ENCODE assay signal across 21 mouse cellular contexts in genomic region chr11:100055686-100056655, GRCm38 (mm10). TPM values are rescaled to one million over a fixed set of nuclear protein-coding genes. Genes with fewer than 3 reads are reported as not detected.
A peak's percentile ranks its signal among the peaks of the same experiment; 100 is the strongest.
DNase-seq lines count a peak whose midpoint lies in the region; ATAC-seq and TF ChIP-seq lines count a peak whose summit lies in the region.
"Had no signal": no experiment of that assay in that cellular context is flagged by ENCODE, and none has a peak within 500 bp of the region (broad histone marks: within the 10 kb centered on the region; RNA-seq: fewer than 3 reads in every experiment).

No protein-coding gene starts in this region.

- WGBS in stomach, embryonic 15.5 days: 58% methylated on average over 9 of the region's 9 CpGs

- H3K4me3 ChIP-seq in CH12.LX (replicated peaks in 1 of 3; ENCODE audit: low read depth in 2 of 3, low read length in 2 of 3, poor library complexity in 1 of 3): no peak overlapping the region
- no peak overlapping the region for H3K4me3 ChIP-seq in stomach, embryonic 15.5 days (replicated peaks)
- H3K4me3 ChIP-seq: embryonic facial prominence, embryonic 13.5 days; hindbrain, embryonic 12.5 days; liver, embryonic 13.5 days; neural tube, embryonic 12.5 days had no signal

- dilution Hi-C loops in CH12.LX (cut with MboI; ENCODE audit: extremely low pct_ligation_motif_present, extremely low pct_unique_long_range_greater_than_20kb, low sequenced_read_pairs): no loop called here

- no peak for TF ChIP-seq CTCF in CH12.LX (conservative IDR thresholded peaks at IDR 0.05 in 1 of 2, IDR thresholded peaks at IDR 0.05 in 1 of 2; ENCODE audit: low read depth in 2 of 2, low read length in 2 of 2)

- in situ Hi-C loops in CH12.LX (cut with MboI; ENCODE audit: low pct_ligation_motif_present, low pct_unique_long_range_greater_than_20kb, low sequenced_read_pairs): no loop called here

- no peaks in the 10 kb centered on the region for H3K9me3 ChIP-seq in CH12.LX (replicated peaks; ENCODE audit: low read length)
- no peaks in the 10 kb centered on the region for H3K9me3 ChIP-seq in stomach, embryonic 15.5 days
- H3K9me3 ChIP-seq: embryonic facial prominence, embryonic 13.5 days; hindbrain, embryonic 12.5 days; liver, embryonic 13.5 days; neural tube, embryonic 12.5 days had no signal

- no peak for TF ChIP-seq POLR2A in CH12.LX (IDR thresholded peaks at IDR 0.05; ENCODE audit: low read depth, low read length)

- no peak overlapping the region for H3K27ac ChIP-seq in CH12.LX (ENCODE audit: insufficient read depth, low read depth)
- H3K27ac ChIP-seq in stomach, embryonic 15.5 days: peak overlapping the region; percentile 59; the same call in 1 of the 2 replicates
- H3K27ac ChIP-seq: embryonic facial prominence, embryonic 13.5 days; hindbrain, embryonic 12.5 days; liver, embryonic 13.5 days; neural tube, embryonic 12.5 days had no signal

- no peak; the same call in 1 of the 2 replicates for ATAC-seq in stomach, embryonic 15.5 days (ENCODE audit: insufficient read depth, low FRiP score, low read depth)
- ATAC-seq in inflammation-experienced regulatory T-cells, adult 6 months: no peak
- ATAC-seq: forebrain, embryonic 14.5 days; midbrain, embryonic 16.5 days had no signal

- peaks cover 87% of the 10 kb centered on the region for H3K27me3 ChIP-seq in CH12.LX (replicated peaks)
- H3K27me3 ChIP-seq in stomach, embryonic 15.5 days (replicated peaks): no peaks in the 10 kb centered on the region
- H3K27me3 ChIP-seq: embryonic facial prominence, embryonic 13.5 days; hindbrain, embryonic 12.5 days; liver, embryonic 13.5 days; neural tube, embryonic 12.5 days had no signal

- DNase-seq in lung, adult 18-20 months: peak; percentile 8 to 34
- no peak for DNase-seq in lung, postnatal 14 days
- DNase-seq in CH12.LX (ENCODE audit: extremely low read depth): peak; percentile 17
- DNase-seq in adrenal gland, postnatal 36 days: peak; percentile 1 to 26
- no peak for DNase-seq in layer of hippocampus, postnatal 25 days (ENCODE audit: extremely low spot score in 1 of 2, low spot score in 1 of 2)
- DNase-seq: cerebellum, adult 11 months; left cerebral cortex, postnatal 4 days; liver, embryonic 13.5 days; right cerebral cortex, postnatal 25 days had no signal

- no peak for TF ChIP-seq EP300 in CH12.LX (IDR thresholded peaks at IDR 0.05; ENCODE audit: low read length)

- H3K79me2 ChIP-seq in CH12.LX (replicated peaks; ENCODE audit: control insufficient read depth, extremely low read depth, insufficient read depth, poor library complexity, severe bottlenecking): no peaks in the 10 kb centered on the region

- H3K9ac ChIP-seq in CH12.LX (ENCODE audit: insufficient read depth, low read depth): no peak overlapping the region
- H3K9ac ChIP-seq in stomach, embryonic 15.5 days: no peak overlapping the region
- H3K9ac ChIP-seq: embryonic facial prominence, embryonic 13.5 days; hindbrain, embryonic 12.5 days; liver, embryonic 13.5 days; neural tube, embryonic 12.5 days had no signal

- no peak for TF ChIP-seq RAD21 in CH12.LX (IDR thresholded peaks at IDR 0.05; ENCODE audit: low read depth, low read length)

- no peaks in the 10 kb centered on the region for H3K36me3 ChIP-seq in CH12.LX (replicated peaks in 1 of 2; ENCODE audit: control insufficient read depth in 1 of 2, insufficient read depth in 1 of 2, low read length in 1 of 2)
- no peaks in the 10 kb centered on the region for H3K36me3 ChIP-seq in stomach, embryonic 15.5 days
- H3K36me3 ChIP-seq: embryonic facial prominence, embryonic 13.5 days; hindbrain, embryonic 12.5 days; liver, embryonic 13.5 days; neural tube, embryonic 12.5 days had no signal

- no peak overlapping the region for H3K4me2 ChIP-seq in CH12.LX (ENCODE audit: insufficient read depth, low read depth, poor library complexity, severe bottlenecking)
- H3K4me2 ChIP-seq in stomach, embryonic 15.5 days: no peak overlapping the region
- H3K4me2 ChIP-seq: embryonic facial prominence, embryonic 13.5 days; hindbrain, embryonic 12.5 days; liver, embryonic 13.5 days; neural tube, embryonic 12.5 days had no signal

- H3K4me1 ChIP-seq in CH12.LX (ENCODE audit: control insufficient read depth in 1 of 2, insufficient read depth in 2 of 2): no peaks in the 10 kb centered on the region
- H3K4me1 ChIP-seq in stomach, embryonic 15.5 days: no peaks in the 10 kb centered on the region
- H3K4me1 ChIP-seq: embryonic facial prominence, embryonic 13.5 days; hindbrain, embryonic 12.5 days; liver, embryonic 13.5 days; neural tube, embryonic 12.5 days had no signal

TF ChIP-seq in CH12.LX, 34 proteins besides CTCF, POLR2A, EP300 and RAD21:
- TF ChIP-seq MEF2A (IDR thresholded peaks at IDR 0.05; ENCODE audit: borderline replicate concordance, low read depth, low read length) (no peak), JUN (IDR thresholded peaks at IDR 0.05; ENCODE audit: insufficient read depth, low read depth, low read length) (no peak), MAZ (IDR thresholded peaks at IDR 0.05; ENCODE audit: low read depth, low read length) (no peak), HCFC1 (IDR thresholded peaks at IDR 0.05; ENCODE audit: low read depth, low read length) (no peak), TCF12 (IDR thresholded peaks at IDR 0.05; ENCODE audit: low read depth, low read length) (no peak), ELF1 (IDR thresholded peaks at IDR 0.05; ENCODE audit: low read depth, low read length) (no peak), ZKSCAN1 (IDR thresholded peaks at IDR 0.05; ENCODE audit: borderline replicate concordance, low read depth, low read length) (no peak), NRF1 (IDR thresholded peaks at IDR 0.05; ENCODE audit: low read depth, low read length) (no peak), MAX (IDR thresholded peaks at IDR 0.05; ENCODE audit: low read length) (no peak), MXI1 (IDR thresholded peaks at IDR 0.05; ENCODE audit: low read depth, low read length) (no peak), UBTF (IDR thresholded peaks at IDR 0.05; ENCODE audit: low read depth, low read length) (no peak), E2F4 (IDR thresholded peaks at IDR 0.05; ENCODE audit: insufficient replicate concordance, low read depth, low read length) (no peak), JUND (conservative IDR thresholded peaks at IDR 0.05; ENCODE audit: low read depth, low read length) (no peak), USF2 (conservative IDR thresholded peaks at IDR 0.05; ENCODE audit: low read depth, low read length) (no peak), MYC (IDR thresholded peaks at IDR 0.05; ENCODE audit: low read depth, low read length) (no peak), SMC3 (IDR thresholded peaks at IDR 0.05; ENCODE audit: low read depth, low read length) (no peak), USF1 (IDR thresholded peaks at IDR 0.05; ENCODE audit: low read depth, low read length) (no peak), PAX5 (IDR thresholded peaks at IDR 0.05; ENCODE audit: low read length) (no peak), ETS1 (conservative IDR thresholded peaks at IDR 0.05; ENCODE audit: low read depth, low read length) (no peak), CHD2 (IDR thresholded peaks at IDR 0.05; ENCODE audit: low read length) (no peak)

RNA-seq across cellular contexts. Expression of gene Krt31, which starts 5.6 kb away (rescaled TPM):
- total RNA-seq in CH12.LX (2012; rRNA removed) (not detected in 2 replicates), CH12.LX (2014; rRNA removed) (not detected in 2 replicates)
- polyA plus RNA-seq in CH12.LX (2012; ENCODE audit: insufficient read length, low read depth): not detected in 2 replicates
- total RNA-seq in adrenal gland, postnatal 36 days (2021): not detected
- 0.46 and 0.69 TPM in 2 replicates for polyA plus RNA-seq in stomach, embryonic 15.5 days (2015; fragmentation: Nextera tagmentation; extraction: Ambion mirVana)
- polyA plus RNA-seq in inflammation-experienced regulatory T-cells, adult 6 months (2017; shearing (Covaris generic)): not detected
- not detected for total RNA-seq in layer of hippocampus, postnatal 25 days (2021)
- total RNA-seq: granulocyte monocyte progenitor cell, adult 5-6 weeks; left cerebral cortex, postnatal 4 days; megakaryocyte, adult 5-6 weeks had no signal
- polyA plus RNA-seq: embryonic facial prominence, embryonic 13.5 days; forebrain, embryonic 14.5 days; hindbrain, embryonic 12.5 days; kidney, embryonic 14.5 days; liver, embryonic 13.5 days; midbrain, embryonic 16.5 days; neural tube, embryonic 12.5 days had no signal

RNA-seq across cellular contexts. Expression of gene Krt34, which starts 14.6 kb away (rescaled TPM):
- total RNA-seq in CH12.LX (2012; rRNA removed) (not detected in 2 replicates), CH12.LX (2014; rRNA removed) (not detected in 2 replicates)
- not detected in 2 replicates for polyA plus RNA-seq in CH12.LX (2012; ENCODE audit: insufficient read length, low read depth)
- total RNA-seq in adrenal gland, postnatal 36 days (2021): not detected
- polyA plus RNA-seq in stomach, embryonic 15.5 days (2015; fragmentation: Nextera tagmentation; extraction: Ambion mirVana): 0.41 and 0.91 TPM in 2 replicates
- not detected for polyA plus RNA-seq in inflammation-experienced regulatory T-cells, adult 6 months (2017; shearing (Covaris generic))
- total RNA-seq in layer of hippocampus, postnatal 25 days (2021): not detected
- total RNA-seq: granulocyte monocyte progenitor cell, adult 5-6 weeks; left cerebral cortex, postnatal 4 days; megakaryocyte, adult 5-6 weeks had no signal
- polyA plus RNA-seq: embryonic facial prominence, embryonic 13.5 days; forebrain, embryonic 14.5 days; heart, embryonic 16.5 days; hindbrain, embryonic 12.5 days; kidney, embryonic 14.5 days; liver, embryonic 13.5 days; midbrain, embryonic 16.5 days; neural tube, embryonic 12.5 days; thymus, postnatal 0 days had no signal

RNA-seq across cellular contexts. Expression of gene Krt33b, which starts 26.3 kb away (rescaled TPM):
- total RNA-seq in CH12.LX (2012; rRNA removed) (not detected in 2 replicates), CH12.LX (2014; rRNA removed) (not detected in 2 replicates)
- polyA plus RNA-seq in CH12.LX (2012; ENCODE audit: insufficient read length, low read depth): not detected in 2 replicates
- total RNA-seq in adrenal gland, postnatal 36 days (2021): not detected
- polyA plus RNA-seq in stomach, embryonic 15.5 days (2015; fragmentation: Nextera tagmentation; extraction: Ambion mirVana): not detected in 2 replicates
- not detected for polyA plus RNA-seq in inflammation-experienced regulatory T-cells, adult 6 months (2017; shearing (Covaris generic))
- total RNA-seq in layer of hippocampus, postnatal 25 days (2021): not detected
- total RNA-seq: granulocyte monocyte progenitor cell, adult 5-6 weeks; left cerebral cortex, postnatal 4 days; megakaryocyte, adult 5-6 weeks had no signal
- polyA plus RNA-seq: embryonic facial prominence, embryonic 13.5 days; forebrain, embryonic 14.5 days; heart, embryonic 16.5 days; hindbrain, embryonic 12.5 days; kidney, embryonic 14.5 days; liver, embryonic 13.5 days; neural tube, embryonic 12.5 days had no signal

RNA-seq across cellular contexts. Expression of gene Krt32, which starts 32.1 kb away (rescaled TPM):
- not detected in 2 replicates for total RNA-seq in CH12.LX (2012; rRNA removed)
- total RNA-seq in CH12.LX (2014; rRNA removed): not detected in 2 replicates
- polyA plus RNA-seq in CH12.LX (2012; ENCODE audit: insufficient read length, low read depth): not detected in 2 replicates
- total RNA-seq in adrenal gland, postnatal 36 days (2021): not detected
- polyA plus RNA-seq in stomach, embryonic 15.5 days (2015; fragmentation: Nextera tagmentation; extraction: Ambion mirVana): not detected in 2 replicates
- not detected for polyA plus RNA-seq in inflammation-experienced regulatory T-cells, adult 6 months (2017; shearing (Covaris generic))
- not detected for total RNA-seq in layer of hippocampus, postnatal 25 days (2021)
- total RNA-seq: granulocyte monocyte progenitor cell, adult 5-6 weeks; left cerebral cortex, postnatal 4 days; megakaryocyte, adult 5-6 weeks had no signal
- polyA plus RNA-seq: forebrain, embryonic 14.5 days; heart, embryonic 16.5 days; hindbrain, embryonic 12.5 days; kidney, embryonic 14.5 days; liver, embryonic 13.5 days; midbrain, embryonic 16.5 days; neural tube, embryonic 12.5 days had no signal

RNA-seq across cellular contexts. Expression of gene Krt33a, which starts 40.0 kb away (rescaled TPM):
- total RNA-seq in CH12.LX (2012; rRNA removed): not detected in 2 replicates
- not detected in 2 replicates for total RNA-seq in CH12.LX (2014; rRNA removed)
- polyA plus RNA-seq in CH12.LX (2012; ENCODE audit: insufficient read length, low read depth): not detected in 2 replicates
- total RNA-seq in adrenal gland, postnatal 36 days (2021): not detected
- polyA plus RNA-seq in stomach, embryonic 15.5 days (2015; fragmentation: Nextera tagmentation; extraction: Ambion mirVana): 0.15 and 0.35 TPM in 2 replicates
- not detected for polyA plus RNA-seq in inflammation-experienced regulatory T-cells, adult 6 months (2017; shearing (Covaris generic))
- not detected for total RNA-seq in layer of hippocampus, postnatal 25 days (2021)
- total RNA-seq: granulocyte monocyte progenitor cell, adult 5-6 weeks; megakaryocyte, adult 5-6 weeks had no signal
- polyA plus RNA-seq: embryonic facial prominence, embryonic 13.5 days; forebrain, embryonic 14.5 days; heart, embryonic 16.5 days; hindbrain, embryonic 12.5 days; kidney, embryonic 14.5 days; liver, embryonic 13.5 days; midbrain, embryonic 16.5 days; neural tube, embryonic 12.5 days had no signal

Comparison
In these comparisons a context has a peak if more than half of its experiments do, and no peak if none do; other contexts are left out.
1. DNase-seq: peak in lung, adult 18-20 months (2 of 2), CH12.LX (single experiment) and adrenal gland, postnatal 36 days (2 of 2); none in lung, postnatal 14 days (single experiment) and layer of hippocampus, postnatal 25 days (0 of 2).